Mouse (Mus musculus): ENCODE data around the gene Bbox1.

The Bbox1 gene

GRCm38 (mm10) chr2:110314509-110315155 is at the start of gene Bbox1:
TSS of gene Bbox1 (minus strand) at chr2:110314560.
- no peak for DNase-seq

- DNase-seq, result no peak
Measured at GRCm38 (mm10) chr2:110363855-110364254, 49.5 kb upstream of the Bbox1 start.

DNA sequence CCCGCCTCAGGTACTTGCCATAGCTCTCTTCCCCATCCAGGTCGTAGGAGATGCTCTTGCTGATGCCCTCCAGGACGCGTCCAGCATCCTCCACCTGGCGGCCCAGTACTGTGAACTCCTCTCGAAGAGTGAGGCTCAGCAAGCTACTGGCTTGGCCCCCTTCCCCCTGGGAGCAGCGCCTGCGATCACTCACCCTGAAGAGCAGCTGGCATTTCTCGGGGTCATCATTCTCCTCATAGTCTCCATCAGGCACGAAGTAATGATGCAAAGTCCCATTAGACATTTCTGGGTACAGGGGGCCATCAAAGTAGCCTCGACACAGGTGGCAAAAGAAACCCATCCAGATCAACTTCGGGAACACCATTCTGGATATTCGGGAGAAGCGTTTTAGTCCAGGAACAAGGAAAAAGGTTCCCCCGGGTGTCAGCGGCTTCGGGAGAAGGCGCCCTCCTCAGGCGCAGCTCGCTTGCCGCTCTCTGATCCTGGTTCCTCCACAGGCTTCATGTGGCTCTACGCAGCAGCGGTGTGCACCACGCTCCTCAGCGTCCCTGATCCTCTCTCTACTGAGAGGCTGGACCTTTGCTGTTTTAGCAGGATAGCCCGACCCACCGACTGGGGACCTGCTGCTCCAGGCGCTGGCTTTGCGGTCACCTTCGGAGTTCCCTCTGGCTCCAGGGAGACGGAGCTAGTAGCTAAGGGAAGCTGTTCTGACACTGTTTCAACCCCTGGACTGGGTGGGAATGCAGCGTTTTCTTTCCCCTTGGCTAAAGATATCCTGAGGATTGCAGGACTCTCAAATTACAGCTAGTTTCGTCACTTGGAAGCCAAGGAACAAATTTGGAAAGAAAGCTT is 48.3 kb upstream of the Bbox1 start, which contains the start of gene Fibin:
Gene Fibin (minus strand): TSS at position 752 of the 852 bp plus-strand sequence.
- peak; percentile 50 for DNase-seq

GRCm38 (mm10) chr2:110353302-110353970 is 39.1 kb upstream of the Bbox1 start:
- DNase-seq, result no peak

GRCm38 (mm10) chr2:110351843-110352251 is 37.5 kb upstream of the Bbox1 start:
- peak; percentile 27 for DNase-seq

DNA sequence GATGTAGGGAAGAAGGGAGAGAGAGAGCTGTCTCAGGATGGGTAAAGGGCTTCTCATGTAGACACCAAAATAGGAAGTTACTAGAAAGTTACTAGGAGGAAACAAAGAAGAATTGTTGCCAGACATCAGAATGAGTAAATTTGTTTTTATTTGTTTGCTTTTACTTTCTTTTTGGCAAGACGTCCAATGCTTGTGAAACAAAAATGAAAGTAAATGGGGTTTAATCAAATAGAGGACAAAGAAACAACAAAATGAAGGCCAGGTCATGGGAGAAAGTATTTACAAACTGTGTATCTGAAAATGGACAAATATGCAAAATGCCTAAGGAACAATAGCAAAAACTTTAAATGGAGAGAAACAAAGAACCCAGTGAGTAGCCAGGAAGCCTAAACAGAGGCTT is 37.0 kb upstream of the Bbox1 start:
- DNase-seq, result no peak

GRCm38 (mm10) chr2:110328953-110329352 is 14.6 kb upstream of the Bbox1 start:
- no peak for DNase-seq

GRCm38 (mm10) chr2:110319949-110320348 is 5.6 kb upstream of the Bbox1 start:
- no peak for DNase-seq

- no peak for DNase-seq
Measured at GRCm38 (mm10) chr2:110319266-110319665, 4.9 kb upstream of the Bbox1 start.

DNA sequence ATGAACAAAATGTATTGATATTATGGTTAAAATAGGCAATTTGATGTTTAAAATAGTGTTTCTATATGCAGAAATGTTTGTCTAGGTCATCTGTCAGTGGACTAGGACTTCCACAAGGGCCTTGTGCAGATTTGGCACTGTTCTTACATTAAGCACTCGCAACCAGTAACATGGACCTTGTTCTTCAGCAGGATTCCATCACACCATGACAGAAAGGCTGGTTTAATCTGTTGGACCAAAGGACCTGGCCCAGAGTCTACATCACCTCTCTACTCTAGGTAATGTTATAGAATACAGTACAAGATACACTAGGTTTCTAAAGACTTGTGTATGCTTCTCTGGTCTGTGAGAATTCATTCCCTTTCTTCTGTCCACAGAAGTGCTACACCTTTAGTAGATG is 4.4 kb upstream of the Bbox1 start:
- DNase-seq, result no peak

GRCm38 (mm10) chr2:110316116-110316883 is 1.9 kb upstream of the Bbox1 start:
- no peak for DNase-seq

- no peak for DNase-seq
Measured at GRCm38 (mm10) chr2:110314074-110314473, 286 bp downstream of the Bbox1 start.

DNA sequence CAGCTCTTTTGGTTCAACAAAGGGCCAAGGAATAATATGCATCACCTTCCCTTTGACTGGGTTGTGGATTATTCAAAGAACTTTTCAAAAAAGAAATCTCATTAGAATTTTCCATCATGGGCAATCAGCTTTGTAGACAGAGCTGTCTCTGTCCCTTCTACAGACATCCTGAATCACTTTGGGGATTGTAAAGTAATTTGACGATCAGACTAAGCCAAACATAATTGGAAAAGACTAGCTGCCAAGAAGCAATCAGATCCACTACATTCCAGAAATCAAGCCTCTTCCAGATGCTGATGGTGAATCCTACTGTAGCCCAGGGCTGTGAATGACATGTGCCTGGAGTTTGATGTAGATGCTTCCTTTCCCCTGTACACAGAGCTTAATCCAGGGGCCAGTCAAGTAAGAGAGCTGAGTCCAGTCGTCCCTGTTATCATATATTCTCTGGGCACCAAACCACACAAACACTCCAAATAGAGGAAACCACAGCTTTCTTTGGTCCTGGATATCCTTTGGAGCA is 995 bp downstream of the Bbox1 start:
- no peak for DNase-seq

DNA sequence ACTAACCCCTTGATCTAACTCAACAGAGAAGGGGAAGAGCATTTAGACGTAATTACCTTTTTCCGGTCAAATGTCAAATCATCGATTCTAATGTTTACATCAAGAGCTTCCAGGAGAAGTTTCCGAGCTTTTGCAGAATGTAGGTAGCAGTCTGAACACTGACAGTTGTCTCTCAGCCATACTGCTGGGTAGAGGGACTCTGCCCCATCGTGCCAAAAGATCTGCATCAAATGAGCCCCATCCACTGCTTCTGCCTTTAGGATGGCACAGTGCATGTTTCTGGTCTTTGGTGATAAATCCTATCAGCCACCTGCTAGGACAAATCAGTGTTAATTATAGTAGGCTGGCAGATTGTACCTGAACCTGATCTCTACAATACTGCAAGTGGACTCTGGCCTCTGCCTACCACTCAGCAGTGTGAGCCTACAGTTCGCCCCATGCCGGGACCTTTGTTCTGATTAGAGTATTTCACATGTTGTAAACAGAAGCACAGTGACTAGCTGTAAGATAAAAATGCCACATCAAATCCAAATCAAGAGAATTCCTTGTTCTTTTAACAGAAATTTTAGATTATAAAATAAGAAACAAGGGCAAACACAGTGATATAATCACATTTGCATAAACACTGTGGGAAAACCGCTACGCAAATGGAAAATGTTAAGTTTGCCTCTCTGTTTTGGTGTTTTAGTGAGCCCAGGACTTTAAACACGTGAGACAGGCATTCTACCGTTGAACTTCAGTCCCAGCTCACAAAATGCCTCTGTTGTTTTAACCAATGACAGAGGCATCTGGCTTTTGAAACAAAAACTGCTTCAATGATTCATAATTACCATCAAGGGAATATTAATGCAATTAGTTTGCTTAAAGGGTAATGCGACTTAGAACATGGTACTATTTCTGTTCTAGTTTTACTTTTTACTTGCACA is 8.7 kb downstream of the Bbox1 start:
- DNase-seq, result peak; percentile 77

GRCm38 (mm10) chr2:110302261-110302660 is 12.1 kb downstream of the Bbox1 start:
- DNase-seq, result no peak

DNA sequence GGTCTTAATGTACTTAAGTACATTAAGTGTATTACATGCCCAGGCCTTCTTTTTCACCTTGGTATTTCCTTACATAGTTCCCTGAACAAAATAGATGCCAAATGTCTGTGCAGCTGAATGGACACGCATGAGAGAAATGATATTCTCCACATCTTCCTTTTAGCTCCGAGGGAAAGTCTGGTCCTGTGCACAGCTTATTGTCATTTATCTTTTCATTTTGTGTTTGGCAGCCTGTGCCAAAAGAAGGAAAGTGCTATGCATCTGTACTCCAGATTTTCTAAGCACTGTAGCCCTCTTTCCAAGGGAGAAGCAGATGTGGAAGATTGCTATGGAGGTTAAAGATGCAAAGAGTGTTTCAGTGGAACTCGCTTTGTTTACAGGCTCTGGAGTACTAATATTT is 13.0 kb downstream of the Bbox1 start:
- no peak for DNase-seq

DNA sequence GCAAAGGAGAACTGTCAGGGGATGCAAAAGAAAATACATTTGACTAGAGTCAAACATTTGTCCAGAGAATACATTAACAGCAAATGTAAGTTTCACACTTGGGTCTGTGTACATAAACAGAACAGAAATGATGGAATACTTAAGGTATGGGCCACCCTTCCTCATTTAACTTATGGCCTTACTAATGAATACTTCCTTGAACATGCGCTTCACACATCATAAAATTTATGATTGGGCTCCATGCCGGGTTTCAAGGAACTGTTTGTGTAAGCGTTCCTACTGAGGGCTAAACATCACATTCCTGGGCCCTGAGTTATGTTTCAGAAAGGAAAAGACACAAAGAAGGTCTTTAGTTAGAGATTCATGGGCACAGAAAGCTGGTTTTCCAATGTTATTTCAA is 19.4 kb downstream of the Bbox1 start:
- DNase-seq, result no peak

DNA sequence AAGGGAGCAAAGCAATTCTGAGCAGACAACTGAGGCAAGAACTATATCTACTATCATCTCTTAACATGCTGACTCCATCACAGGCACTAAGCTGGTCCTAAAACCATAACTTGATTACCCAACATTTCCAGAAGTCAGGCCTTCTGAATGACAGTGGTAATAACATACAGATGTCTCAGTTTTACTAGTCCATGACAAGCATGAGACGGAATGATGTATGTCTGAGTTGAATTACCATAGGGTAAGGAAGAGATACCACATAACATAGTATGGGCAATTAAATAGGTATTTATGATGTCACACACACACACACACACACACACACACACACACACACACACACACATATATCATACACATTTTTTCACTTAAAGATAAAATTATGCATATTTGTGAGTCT is 26.4 kb downstream of the Bbox1 start:
- no peak for DNase-seq

DNA sequence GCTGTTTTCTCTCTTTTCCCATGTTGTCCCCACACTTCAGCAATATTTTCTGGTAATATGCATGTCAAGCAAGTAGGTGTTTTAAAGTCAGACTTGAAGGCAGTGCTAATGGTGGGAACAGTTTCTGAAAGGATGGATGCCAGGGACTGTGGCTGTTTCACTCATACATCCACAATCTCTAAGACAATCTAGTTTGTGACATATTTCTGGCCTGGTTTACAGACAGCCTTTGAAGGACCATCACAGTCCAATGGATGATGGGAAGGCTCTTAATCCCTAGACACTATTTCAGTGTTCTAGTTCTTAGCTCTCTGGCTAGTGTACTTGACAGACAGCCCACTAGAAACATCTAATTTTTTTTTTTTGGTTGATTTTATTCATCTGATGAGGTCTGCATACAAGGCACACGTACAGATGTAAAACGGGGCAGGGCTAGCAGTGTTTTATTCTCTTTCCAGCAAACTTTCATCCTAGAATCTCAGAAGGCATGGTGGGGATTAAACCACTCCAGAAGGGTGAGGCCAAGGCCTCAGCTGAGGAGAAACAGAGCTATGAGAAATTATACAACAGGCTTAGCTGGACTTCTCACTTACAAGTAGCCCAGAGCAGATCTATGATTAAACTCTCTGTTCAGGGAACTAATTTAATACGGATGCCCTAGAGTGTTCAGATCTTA is 28.4 kb downstream of the Bbox1 start:
- no peak for DNase-seq

DNA sequence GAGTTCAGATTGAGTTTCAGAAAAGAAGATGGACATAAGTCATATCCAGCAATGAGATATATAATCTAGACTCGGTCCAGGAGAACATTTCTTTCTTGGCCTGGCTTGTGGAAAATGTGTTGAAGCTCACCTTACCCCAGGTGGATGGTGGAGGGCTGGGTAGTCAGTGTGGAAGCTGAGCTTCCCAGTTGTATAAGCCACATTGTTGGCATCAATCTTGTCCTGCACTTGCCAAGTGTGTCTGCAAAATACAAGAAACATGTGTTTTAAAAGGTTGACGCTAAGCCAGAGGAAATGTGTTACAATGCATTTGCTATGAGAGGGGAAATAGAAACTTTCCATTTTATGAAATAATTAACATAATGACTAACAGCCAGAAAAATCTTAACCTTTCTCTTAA is 38.9 kb downstream of the Bbox1 start:
- DNase-seq, result no peak

DNA sequence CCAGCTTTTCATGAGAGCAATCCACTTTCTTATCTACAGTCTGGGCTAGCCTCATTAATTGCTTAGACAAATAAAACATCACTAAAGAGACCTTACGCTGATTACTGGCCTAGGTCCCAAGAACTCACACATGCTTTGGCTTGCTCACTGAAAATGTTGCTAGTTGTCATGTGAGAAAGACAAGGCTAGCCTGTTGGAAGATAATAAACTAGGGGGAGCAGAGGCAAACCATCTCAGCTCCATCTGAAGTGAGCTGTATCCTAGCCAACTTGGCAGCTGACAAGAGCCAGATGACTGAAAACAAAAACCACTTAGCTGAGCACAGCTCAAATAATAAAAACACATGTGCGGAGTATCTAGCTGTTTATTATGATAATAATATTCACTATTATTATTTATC is 40.2 kb downstream of the Bbox1 start:
- no peak for DNase-seq
